Mouse (Mus musculus): ENCODE results near the gene Plekhg4.

The Plekhg4 gene

GRCm38 (mm10) chr8:105403467-105403866, 30.4 kb downstream of the Plekhg4 start:
- DNase-seq (ENCODE audit: low spot score) = no peak

DNA sequence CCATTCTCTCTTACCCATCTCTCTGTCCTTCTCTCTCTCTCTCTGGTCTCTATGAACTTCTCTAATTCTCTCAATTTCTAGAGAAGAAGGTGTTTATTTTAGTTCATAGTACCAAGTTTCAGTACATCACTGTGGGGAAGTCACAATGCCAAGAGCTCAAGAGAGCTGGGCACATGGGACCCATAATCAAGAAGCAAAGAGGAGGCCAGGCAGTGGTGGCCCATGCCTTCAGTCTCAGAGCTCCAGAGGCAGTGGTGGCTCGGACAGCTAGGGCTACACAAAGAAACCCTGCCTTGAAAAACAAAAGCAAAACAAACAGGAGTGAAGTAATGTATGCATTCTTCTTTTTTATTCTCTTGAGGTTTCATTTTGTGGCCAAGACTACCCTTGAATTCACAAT, 31.4 kb downstream of the Plekhg4 start:
- no peak for DNase-seq (ENCODE audit: low spot score)

GRCm38 (mm10) chr8:105406416-105406815, 33.3 kb downstream of the Plekhg4 start:
- DNase-seq (ENCODE audit: low spot score) = no peak

GRCm38 (mm10) chr8:105408331-105408730, 35.3 kb downstream of the Plekhg4 start:
- DNase-seq (ENCODE audit: low spot score) = no peak

DNA sequence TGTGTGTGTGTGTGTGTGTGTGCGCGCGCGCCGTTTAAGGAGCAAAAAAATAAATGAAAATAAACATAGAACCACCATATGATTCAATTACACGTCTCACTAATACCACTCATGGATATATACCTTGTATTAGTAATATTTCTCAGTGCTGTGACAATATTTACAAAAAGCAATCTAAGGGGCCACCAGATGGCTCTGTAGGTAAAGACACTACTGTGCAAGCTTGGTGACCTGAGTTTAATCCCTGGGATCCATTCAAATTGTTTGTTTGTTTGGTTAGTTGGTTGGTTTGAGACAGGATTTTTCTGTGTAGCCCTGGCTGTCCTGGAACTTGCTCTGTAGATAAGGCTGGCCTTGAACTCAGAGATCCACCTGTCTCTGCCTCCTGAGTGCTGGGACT, 36.9 kb downstream of the Plekhg4 start:
- DNase-seq (ENCODE audit: low spot score) = no peak

DNA sequence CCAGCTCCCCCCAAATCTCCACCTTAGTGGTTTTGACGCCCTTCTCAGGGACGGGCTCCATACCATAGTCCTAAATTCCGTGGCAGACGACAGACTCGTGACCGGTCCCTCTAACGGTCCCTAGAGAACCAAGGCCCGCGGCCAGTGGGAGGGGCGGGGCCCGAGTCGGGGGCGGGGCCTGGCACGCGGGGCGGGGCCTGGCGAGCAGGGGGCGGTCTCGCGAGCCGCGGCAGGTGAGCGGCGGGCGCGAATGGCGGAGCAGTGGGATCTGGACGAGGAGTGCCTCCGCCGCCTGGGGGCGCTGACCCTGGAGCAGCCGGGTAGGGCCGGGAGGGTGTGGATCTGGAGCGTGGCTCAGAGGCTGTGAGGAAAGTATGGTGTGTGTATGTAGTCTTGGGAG, 40.3 kb downstream of the Plekhg4 start, which contains the start of the genes Kctd19 and Lrrc36:
Gene Kctd19 (minus strand): TSS at position 112 of the 400 bp plus-strand sequence.
Gene Lrrc36 (plus strand): TSS at position 181 of the 400 bp plus-strand sequence.
- no peak for DNase-seq (ENCODE audit: low spot score)

DNA sequence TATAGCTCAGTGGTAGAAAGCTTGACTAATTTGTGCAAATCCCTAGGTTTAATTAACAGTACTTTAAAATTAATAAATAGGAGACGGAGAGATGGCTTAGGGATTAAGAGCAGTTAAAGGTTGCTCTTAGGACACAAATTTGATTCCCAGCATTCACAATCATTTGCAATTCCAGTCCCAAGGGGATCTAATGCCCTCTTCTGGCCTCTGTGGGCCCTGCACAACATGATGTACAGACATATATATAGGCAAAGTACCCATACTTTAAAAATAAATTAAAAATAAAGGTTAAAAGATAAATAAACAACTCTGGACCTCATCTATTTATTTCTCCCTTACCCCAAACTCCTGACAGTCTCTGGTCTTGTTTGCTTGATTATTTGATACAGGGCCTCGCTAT, 45.9 kb downstream of the Plekhg4 start:
- DNase-seq (ENCODE audit: low spot score) = no peak

DNA sequence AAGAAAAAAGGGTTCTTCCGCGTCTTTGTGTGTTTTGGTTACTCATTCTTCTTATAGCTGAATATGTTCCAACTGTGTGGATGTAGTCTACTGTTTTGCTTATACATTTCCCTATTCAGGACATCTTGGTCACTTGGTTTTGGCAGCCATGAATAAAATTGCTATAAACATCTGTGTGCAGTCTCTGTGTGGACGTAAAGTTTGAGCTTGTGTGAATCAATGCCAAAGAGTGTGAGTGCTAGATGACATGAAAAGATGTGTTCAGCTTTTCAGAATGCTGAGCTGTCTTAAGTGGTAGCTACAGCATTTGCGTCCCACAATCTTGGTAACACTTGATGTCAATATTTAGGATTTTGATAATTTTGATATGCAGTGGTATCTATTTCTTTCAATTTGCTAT, 46.7 kb downstream of the Plekhg4 start:
- DNase-seq (ENCODE audit: low spot score) = no peak

- DNase-seq (ENCODE audit: low spot score) = no peak
Observed at GRCm38 (mm10) chr8:105422006-105422405, 48.9 kb downstream of the Plekhg4 start.

- DNase-seq (ENCODE audit: low spot score) = no peak
Observed at GRCm38 (mm10) chr8:105426878-105427277, 53.8 kb downstream of the Plekhg4 start.

DNA sequence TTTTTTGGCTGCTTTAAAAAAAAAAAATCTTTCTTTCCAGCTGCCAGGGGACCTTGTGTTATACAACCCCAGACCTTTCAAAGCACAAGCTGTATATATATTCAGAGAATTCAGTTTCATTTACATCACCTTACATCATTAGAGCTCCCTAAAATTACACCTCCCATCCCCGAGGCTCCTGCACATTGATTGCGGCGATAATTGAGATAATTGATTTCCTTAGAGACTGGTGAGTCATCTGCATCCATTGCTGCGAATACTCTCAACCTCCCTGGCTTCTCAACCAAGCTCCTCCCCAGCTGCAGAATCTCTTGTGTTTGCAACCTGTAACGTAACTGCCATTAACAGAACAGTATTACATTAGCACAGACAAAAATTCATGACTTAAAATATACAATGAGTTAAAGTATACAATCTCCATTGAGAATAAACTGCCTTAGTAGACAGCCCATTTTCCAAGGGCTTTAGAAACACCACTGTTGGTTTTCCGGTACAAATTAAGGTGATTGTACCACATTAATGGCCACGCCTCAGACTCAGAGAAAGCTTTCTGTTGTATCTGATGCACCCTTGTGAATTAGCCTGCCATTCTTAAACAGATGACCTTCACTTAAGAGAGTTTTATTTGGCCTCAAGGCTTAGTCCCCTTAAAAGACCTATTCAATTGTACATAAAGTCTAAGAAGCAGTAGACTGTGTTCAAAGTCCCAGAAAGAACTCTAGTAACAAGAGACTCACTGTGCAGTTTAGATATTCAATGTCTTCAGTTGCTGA, 58.9 kb downstream of the Plekhg4 start:
- no peak for DNase-seq (ENCODE audit: low spot score)

Data from urinary bladder, postnatal 10 days (tissue).